Mouse (Mus musculus): ENCODE measurements around the gene Prkg1.

Prkg1 gene

DNA sequence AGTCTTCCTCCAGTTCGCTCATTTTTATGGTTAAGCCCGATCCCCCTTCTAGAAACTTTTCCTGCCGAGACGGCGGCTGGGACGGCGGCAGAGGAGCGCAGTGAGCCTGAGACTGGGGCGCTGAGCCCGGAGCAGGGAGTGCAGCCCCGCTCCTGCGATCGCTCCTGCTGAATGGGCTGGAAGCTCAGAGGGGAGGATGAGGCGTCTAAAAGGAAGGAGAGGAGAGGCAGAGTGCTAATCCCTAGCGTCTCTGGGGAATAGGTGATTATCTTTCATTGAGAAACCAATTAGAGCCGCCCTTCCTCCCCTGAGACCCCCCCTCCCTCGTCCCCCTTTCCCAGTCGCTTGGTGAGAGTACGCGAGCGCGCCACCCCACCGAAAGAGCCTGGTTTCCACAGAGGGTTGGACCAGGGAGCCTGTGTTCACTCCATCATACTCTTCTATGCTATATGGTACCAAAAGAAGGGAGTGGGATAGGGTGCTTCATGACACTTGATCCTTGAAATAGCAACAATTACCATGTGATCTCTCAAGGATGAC lies at the start of gene Prkg1:
Gene Prkg1, minus strand, starts transcription at position 233 of the 540 bp plus-strand sequence.
- DNase-seq (ENCODE audit: low read depth in 1 of 2, low spot score in 2 of 2) = no peak

DNA sequence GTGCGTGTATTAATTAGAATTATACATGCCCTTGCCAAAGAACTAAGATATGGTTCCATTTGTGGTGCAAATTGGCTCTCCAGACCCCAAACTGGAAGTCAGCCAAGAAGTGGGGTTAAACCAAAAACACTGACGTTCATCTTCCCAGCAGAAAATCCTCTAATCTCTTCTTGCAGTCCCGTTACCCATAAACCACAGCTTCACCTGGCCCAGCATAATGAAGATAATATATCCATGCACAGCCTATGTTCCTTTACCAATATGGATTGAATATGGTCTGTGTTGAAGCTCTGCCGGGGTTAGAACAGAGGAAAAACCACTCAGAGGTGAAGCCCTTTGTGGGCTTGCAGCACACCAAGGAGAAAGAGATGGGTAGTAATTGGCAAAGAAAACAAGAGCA lies 48.3 kb upstream of the Prkg1 start:
- DNase-seq (ENCODE audit: low read depth in 1 of 2, low spot score in 2 of 2) = no peak

DNA sequence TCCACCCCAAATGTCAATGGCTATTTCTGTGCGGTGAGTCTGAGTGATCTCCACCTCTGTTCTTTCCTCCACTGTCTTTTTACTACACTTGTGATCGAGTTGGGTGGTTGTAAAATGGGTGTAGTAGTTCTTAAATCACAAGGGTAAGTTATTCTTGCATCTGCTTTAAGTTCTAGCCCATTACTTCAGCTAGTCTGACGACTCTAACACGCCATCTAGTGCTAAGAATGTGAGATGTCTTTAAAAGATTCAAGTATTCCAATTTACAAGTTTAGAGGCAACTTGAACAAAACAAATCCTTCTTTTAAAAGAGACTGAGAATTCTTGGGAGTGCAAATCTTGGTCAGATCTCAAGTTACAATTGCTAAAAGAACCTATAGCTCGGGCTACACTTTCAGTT lies 46.5 kb upstream of the Prkg1 start:
- DNase-seq (ENCODE audit: low read depth in 1 of 2, low spot score in 2 of 2) = no peak

DNA sequence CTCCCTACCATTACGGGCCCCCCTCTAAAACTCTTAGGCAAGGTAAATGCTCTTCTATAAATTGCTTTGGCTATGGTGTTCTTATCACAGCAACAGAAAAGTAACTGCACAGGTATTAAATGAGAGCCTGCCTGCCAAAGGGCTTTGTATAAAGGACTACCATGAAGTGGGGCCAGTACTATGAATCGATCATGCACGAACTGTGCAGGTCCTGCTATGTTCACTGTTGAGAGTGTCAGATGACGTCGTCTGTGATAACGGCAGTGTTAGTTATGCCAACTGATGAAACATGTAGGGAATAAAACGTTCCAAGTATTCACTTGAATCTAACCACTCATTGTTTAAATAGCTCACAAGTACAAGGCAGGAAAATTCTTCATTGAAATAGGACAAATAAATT lies 40.6 kb upstream of the Prkg1 start:
- no peak for DNase-seq (ENCODE audit: low read depth in 1 of 2, low spot score in 2 of 2)

DNA sequence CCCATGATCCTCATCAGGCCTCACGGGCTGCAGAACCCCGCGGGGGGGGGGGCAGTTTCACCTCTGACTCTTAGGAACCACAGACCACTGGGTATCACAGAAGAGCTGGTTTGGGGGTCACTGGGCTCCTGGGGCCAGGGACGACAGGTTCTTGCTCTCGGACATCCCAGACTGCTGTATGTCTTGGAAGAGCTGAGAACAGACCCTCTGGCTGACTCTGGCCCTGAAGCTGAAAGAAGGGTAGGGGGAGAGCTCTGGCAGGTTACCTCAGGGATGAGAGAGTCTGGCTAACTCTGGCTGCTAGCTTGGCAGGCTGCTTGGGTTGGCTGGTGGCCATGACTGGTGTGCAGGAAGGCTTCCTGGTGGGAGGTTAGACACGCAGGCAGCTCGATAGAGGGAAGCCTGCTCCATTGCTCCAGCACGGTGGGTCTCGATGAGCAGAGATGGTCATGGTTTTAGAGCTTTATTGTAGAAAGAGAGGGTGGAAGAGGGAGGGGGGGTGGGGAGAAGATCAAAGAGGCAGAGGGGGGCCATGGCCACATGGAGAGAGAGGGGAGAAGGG lies 30.7 kb upstream of the Prkg1 start:
- DNase-seq (ENCODE audit: low read depth in 1 of 2, low spot score in 2 of 2) = no peak

DNA sequence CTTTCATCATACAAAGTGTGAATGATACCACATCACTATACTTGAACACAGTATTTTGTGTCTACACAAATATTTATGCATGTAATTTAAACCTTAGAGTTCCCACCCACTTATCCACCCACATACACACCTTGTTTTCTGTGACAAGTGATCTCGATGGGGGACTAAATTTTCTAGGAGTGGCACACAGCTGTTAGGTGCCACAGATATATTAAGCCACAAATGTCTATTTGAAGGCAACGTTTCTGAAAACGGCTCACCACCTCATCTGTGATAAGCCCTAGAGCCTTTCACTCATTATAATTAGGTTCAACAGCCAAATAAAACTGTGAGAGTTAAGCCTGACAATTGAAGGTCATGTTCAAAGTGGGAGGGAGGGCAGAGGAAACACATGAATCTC lies 26.9 kb upstream of the Prkg1 start:
- no peak for DNase-seq (ENCODE audit: low read depth in 1 of 2, low spot score in 2 of 2)

DNA sequence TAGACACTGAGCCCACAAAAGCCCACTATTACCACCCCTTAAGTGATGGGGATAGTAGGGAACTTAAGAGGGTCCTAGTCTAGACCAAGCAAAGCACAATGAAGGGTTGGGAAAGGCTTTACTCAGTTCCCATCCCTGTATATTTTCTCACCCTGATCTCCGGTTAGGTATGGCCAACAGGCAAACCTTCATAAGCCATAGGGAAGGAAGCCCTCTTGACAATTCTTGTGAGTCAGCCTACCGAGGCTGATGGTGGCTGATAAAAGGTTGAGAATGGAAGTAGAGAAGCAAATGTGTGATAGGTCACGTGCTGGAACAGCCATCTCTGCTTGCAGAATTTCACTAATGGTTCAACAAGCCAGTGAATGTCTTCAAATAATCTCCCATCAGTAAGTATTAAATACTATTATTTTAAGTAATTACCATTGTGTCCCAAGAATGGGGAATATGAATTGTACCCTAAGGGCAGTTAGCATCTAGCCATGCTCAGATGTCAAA lies 16.7 kb upstream of the Prkg1 start:
- no peak for DNase-seq (ENCODE audit: low read depth in 1 of 2, low spot score in 2 of 2)

DNA sequence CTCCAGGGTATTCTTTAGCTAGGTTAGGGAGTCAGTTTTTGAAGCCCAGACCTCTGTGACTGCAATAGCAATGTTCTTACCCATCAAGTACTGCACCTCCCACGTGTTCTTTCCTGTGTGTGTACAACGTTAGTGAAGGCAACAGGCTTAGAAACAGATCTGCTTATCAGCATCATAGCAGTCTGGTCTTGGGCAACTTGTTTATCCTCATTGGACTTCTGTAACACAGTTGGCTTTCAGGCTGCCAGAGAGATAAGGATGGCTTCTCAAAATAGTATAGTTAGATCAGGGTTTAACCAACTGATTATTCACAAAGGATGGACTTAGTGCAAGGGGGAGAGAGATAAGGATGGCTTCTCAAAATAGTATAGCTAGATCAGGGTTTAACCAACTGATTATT lies 16.2 kb upstream of the Prkg1 start:
- no peak for DNase-seq (ENCODE audit: low read depth in 1 of 2, low spot score in 2 of 2)

DNA sequence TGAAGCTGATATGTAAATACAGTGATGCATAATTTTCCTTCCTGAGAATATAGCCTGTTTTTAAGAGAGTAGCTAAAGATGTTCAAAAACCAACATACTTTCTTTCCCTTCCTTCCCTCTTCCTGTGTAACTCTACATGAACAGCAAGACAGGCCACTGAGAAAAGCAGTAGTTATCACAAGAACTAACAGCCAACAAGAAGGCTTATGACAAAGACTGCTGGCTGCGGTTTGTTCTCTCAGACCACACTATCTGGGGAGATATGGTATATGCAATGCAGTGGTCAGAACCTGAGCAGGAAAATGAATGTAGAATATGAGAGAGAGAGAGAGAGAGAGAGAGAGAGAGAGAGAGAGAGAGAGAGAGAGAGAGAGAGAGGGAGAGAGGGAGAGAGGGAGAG lies 15.4 kb upstream of the Prkg1 start:
- DNase-seq (ENCODE audit: low read depth in 1 of 2, low spot score in 2 of 2) = no peak

DNA sequence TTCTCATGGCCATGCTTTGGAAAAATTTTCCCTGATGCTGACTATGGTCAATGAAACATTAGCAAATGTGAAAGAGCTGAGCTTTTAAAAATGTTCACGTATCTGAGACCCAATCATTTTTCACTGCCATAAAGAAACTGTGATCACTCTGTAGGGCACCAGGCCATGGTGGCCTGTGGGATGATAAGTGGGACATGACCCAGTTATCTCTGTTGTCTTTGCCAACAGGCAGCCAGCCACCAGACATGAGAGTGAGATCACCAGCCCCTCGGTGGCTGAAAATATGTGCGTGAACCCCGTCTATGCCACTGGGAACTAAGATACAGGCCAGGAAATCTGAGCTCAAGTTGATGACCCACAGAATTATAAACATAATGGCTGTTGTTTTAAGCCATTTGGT lies 14.2 kb upstream of the Prkg1 start:
- no peak for DNase-seq (ENCODE audit: low read depth in 1 of 2, low spot score in 2 of 2)

DNA sequence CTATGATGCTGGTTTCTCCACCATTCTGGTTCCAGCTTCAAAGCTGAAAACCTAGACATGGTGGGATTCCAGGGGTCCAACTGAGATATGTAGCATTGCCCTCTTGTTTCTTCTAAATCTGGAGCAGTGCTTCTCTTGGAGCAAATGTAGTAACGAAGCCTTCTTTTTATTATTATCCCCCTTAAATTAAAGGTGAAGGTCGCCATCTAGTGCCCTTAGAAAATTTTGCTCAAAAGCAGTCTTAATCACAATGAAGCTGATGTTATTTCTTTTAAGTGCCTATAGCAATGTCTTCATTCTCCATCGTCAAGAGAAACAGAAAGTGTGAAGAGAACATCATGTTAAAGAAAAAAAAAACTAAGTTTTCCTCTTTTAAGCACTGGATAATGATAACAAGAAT lies 2.2 kb upstream of the Prkg1 start:
- DNase-seq (ENCODE audit: low read depth in 1 of 2, low spot score in 2 of 2) = no peak

DNA sequence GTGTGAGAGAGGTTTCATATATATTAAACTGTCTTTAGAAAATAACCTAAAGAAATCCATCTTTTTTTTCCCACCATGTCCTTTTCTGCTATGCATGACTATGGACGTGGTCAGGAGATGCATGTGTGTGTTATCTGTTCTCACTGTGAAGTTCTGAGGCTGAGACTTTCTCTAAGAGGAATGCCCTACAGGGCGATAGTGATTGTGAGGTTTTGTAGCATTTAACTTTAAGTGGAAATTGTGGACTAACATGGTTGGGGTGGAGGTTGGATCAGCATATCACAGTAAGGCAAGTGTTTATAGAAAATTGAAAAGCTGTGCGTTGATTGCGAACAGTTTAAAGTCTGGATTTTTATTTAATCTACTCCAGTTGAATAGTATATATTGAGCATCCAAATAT lies 618 bp upstream of the Prkg1 start:
- no peak for DNase-seq (ENCODE audit: low read depth in 1 of 2, low spot score in 2 of 2)

DNA sequence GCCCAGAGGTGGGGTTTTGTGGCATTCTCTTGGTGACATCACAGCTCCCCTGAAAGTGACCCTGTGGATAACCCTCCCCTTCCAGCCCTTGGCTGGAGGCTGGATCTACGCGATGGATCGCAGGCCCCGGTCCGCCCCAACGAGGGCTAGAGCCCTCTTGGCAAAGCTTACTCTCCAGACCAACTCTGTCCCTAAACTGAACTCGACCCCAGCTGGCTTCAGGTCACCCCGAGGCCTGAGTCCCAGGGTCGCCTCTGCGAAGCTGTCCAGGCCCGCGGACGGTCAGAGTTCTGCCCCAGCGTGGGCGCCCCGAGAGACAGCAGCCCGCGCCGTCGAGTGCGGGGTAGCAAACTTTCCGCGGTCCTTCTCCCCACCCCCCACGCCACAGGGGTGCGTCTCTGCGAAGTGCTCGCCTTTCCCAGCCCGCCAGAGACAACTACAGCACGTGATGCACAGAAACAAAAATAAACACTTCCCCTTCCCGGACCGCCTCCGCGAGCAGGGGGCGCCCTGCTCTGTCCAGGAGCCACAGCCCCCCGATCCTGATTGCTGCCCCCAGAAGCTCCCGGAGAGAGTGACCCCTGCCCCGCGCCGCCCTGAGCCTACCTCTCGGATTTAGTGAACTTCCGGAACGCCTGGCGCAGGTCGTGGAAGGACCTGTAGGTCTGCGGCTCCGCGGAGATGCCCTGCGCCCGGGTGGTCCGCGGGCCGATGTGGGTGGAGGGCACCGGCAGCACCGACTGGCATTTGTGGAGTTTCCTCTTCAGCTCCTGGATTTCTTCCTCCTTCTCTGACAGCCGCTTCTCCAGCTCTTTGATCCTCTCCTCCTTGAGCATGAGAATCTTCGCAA lies 657 bp downstream of the Prkg1 start:
- DNase-seq (ENCODE audit: low read depth in 1 of 2, low spot score in 2 of 2) = peak in 1 of 2 experiments; percentile 10

DNA sequence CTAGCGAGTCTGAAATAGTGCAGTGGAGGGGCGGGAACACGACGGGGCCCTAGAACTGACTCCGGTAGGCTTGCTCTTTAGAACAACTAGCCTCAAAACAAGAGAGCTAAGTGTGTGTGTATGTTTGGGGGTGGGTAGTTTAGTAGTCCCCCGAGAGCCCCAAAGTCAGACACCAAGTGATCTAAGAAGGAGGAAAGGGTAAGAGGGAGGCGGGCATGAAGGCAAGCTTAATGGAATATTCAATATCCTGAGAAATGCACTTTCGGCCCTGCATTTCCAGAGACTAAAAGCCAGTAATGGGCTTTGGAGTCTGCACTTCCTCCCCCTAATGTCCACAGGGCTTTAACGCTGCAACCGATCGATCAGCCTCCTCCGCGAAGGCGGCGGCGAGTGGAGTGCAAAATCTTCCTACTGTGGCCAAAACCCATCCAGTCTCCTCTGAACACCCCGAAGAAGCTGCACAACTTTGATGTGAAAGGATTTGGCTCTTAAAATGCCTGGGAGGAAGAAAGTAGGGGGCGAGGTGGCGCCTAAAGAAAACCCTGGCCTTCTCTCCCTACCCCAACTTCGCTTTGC lies 1.5 kb downstream of the Prkg1 start:
- no peak for DNase-seq (ENCODE audit: low read depth in 1 of 2, low spot score in 2 of 2)

DNA sequence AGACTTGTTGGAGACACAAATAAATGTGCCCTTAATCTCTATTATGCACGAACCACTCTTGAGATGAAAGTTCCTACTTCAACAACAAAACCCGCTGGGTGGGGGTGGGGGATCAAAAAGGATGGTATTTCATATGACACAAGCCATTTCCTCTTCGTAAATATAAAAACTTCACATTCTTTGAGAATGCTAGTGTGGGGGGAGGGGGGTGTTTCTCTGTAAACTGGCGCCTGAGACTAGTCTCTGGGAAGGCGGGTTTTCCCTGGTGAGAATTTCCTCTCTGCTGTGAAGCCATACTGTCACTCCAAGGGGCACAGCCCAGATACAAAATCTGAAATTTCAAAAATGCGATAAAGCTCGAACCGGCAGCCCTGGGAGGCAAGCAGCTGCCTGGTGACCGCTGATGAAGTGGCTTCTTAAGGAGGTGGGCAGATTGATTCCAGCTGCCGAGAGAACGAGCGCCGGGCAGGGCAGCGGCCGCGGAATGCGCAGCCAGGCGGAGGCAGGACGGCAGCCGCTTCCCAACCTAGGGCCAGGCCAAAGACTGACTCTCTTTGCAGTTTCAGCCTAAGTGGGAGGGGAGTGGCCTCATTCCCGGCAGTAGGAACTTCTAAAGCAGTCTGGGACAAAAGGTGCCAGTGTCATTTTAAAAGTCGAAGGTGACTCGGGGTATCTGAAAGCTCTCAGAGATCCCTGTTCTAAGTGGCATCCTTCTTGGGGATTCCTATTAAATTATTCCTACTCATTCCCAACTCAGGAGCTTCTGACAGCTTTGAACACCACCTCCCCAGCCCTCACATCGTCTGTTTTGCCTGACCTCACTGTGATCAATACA lies 2.2 kb downstream of the Prkg1 start:
- no peak for DNase-seq (ENCODE audit: low read depth in 1 of 2, low spot score in 2 of 2)

DNA sequence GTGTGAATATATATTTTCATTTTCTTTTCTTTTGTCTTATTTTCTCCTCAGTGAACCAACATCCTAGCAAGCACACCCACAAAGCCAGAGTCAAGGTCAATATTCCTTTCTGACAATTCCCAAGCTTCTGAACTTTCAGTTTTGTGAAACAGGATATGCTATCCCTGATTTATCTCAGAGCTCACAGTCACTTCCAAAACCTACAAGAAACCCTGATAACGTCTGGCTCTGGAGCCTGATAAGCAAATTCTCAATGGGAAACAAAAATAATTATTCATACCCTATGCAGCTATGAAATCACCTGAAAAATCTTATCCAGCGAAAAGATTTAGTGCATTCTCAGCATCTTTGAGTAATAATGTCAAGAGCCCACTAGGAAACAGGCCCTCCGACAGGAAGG lies 5.0 kb downstream of the Prkg1 start:
- no peak for DNase-seq (ENCODE audit: low read depth in 1 of 2, low spot score in 2 of 2)

DNA sequence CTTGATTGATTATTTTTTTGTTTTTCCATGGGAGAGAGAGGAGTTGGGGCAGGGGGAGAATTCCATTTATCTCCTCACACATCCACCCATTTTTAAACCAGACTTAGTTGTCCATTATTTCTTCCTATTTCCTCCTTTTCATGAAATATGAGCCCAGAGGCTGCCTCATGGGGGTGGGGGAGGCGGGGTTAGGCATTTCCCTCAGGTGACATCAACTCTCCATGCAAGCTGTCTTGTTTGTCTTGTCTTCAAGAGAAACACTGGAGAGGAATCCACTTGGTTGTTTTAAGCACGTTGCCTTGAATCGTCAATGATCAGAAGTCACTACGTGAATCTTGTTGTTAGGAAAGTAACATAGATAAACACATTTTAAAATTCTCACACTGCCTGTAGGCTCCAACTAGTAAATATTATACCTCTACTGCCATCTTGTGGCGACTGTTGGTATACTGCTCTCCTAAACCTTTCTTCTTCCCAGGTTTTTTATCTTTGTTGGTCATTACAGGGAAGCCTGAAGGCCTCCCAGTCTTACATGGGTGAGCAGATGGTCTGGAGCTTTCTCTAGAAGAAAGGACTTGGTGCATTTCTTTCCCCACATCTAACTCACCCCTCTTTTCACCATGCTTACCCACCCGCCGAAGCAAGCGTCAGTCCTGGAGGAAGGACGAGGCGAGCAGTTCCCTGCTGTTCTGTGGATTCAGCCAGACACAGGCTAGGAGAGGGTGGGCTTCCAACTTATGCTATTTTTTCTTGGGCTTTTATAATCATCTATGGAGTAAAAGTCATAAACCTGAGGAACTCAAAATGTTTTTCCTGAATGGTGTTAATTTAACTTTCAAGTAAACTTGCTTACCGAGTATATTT lies 8.7 kb downstream of the Prkg1 start:
- no peak for DNase-seq (ENCODE audit: low read depth in 1 of 2, low spot score in 2 of 2)

DNA sequence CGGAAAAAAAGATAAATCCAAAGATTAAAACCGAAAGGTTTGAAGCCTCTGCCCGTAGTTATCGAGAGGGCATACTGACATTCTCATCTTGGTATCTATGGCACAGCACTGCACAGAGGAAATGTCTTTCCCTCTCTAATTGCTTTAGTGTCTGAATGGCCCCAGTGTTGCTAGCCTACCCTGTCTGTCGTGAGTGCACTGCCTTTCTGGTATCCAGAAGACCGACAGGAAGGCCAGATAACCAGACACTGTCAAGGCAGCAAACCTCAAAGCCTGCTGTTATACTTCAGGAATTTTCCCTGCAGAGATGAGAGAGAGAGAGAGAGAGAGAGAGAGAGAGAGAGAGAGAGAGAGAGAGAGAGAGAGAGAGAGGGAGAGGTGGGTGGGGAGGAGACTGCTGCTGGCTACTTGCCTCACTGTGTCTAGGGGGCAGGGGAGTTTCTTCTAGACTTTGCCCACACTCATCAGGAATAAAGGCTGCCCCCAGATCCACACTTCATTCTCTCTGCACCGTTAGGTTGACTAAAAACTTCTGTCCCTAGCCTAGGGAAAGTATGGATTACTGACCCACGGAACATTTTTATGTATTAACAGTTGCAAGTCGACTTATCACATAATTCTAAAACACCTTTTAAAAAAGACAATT lies 10.1 kb downstream of the Prkg1 start:
- DNase-seq (ENCODE audit: low read depth in 1 of 2, low spot score in 2 of 2) = no peak

DNA sequence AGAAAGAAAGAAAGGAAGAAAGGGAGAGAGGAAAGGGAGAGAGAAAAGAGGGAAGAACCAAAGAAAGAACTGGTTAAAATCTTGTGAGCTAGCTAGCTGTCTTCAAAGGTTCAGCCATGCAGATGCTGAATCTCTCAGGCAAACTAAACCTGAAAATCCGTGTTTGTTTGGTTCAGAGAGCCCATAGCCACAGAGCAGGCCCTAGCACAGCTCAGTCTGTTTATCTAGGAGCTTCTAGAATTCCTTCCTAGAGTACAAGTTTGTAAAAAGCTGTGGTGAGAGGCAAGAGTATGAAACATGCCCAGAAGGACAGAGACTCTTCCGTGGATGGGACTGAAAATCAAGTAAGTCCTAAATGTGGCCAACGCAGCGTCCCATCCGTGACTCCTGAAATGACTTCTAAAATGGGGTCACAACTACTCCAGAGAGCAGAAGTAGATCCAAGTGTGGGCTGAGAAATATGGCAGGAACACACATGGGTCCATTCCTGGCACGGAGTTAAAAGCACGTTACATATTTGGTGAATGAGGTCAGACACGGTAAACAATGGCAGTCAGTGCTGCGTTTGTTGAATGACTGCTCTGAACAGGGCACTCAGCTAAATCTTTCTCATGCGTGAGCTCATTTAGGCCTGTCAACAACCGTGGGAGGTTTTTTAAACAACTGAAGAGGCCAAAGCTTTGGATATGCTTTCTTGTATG lies 13.7 kb downstream of the Prkg1 start:
- DNase-seq (ENCODE audit: low read depth in 1 of 2, low spot score in 2 of 2) = no peak

All from monocyte, adult 2 months (primary cell).